Mouse (Mus musculus) thymus, postnatal 25 days (tissue): ENCODE measurements at regions not wholly inside any gene's neighbourhood (a gene's known extent, or its start where the extent isn't known, plus 50 kb on each side); places are given as distances from the start of the nearest gene placed in this dataset.

ENCODE experiments used
- DNase-seq: peaks from one replicate; pipeline ENCODE4 v3.0.0; 2022

GRCm38 (mm10) chr4:52666768-52667480 lies 70.8 kb downstream of the Toporsl start:
- DNase-seq: no peak

GRCm38 (mm10) chr4:52709563-52709962 lies 104.8 kb upstream of the Olfr275 start:
- no peak for DNase-seq

DNA sequence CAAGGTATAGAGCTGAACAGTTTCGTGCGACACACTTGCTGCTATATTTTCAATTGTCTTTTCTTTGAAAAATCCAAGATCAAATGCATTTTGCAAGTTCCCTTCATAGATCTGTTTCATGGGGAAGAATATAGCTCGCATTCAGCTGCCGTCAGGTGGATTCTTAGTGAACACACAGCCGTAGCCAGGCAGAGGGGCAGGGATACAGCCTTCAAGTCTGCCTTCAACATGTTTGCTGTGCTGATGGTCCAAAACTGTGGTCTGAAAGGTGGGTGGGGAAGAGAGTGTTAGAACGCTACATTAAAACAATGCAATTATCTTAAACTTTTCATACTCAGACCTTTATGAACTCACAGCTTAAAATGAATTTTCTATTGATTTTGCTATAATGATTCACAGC lies 88.2 kb upstream of the Olfr275 start:
- no peak for DNase-seq

GRCm38 (mm10) chr4:52726625-52727297 lies 87.6 kb upstream of the Olfr275 start:
- peak; percentile 12 for DNase-seq

DNA sequence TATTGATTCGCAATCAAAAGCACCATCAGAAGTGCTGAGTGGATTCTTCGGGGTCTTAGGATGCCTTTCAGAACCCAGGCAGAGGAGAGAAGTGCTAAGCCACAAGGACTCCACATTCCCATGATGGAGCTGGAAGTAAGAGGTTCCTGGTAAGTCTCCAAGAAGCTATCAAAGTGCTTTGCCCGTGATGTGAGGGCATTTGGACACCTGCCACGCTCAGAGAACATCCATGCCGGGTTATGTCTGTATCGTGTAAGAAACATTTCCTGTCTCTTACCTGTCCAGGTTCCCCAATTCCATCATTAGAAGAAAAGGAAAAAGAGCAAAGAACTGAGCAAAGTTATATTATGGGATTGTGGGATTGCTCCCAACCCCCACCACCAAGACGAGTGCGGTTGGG lies 81.3 kb upstream of the Olfr275 start:
- no peak for DNase-seq

DNA sequence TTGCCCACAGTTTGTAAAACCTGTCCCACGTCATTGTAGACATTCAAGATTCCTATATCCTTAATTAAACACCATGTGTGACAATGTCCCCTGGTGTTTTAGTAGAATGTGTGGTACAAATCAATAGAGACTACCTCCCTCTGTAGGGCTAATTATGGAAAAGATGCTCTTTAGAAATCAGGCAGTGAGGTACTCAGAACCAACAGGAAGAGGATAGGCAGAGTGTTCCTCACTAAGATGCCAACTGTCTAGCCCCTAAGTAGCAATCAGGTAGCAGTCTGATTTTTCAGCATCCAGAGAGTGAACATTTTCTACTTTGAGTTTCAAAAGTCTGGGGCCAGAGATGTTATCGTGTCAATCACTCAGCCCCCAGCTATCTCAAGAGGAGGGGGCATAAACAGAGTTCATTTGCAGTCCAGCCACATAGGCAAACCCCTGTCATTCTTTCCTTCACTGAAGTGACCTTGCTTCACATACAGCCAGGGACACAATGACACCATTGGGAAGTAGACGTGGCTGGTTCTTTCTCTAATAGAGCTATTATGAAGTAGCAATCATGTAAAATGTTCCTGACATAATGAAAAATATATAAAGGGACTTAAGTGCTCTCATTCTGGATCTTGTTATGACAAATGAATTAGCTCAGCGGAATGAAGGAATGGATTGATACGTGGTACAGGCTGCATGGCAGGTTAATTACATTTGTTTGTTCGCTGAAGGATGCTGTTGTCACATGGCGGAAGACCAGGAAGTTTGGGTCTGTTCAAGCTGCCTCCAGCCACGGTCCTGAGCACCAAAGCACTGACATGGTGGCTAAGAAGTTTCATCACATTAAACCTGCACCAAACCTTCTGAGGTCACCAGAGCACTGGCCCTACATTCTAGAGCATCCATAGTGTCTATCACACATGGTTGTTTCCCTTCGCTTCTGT lies 74.6 kb upstream of the Olfr275 start:
- no peak for DNase-seq

DNA sequence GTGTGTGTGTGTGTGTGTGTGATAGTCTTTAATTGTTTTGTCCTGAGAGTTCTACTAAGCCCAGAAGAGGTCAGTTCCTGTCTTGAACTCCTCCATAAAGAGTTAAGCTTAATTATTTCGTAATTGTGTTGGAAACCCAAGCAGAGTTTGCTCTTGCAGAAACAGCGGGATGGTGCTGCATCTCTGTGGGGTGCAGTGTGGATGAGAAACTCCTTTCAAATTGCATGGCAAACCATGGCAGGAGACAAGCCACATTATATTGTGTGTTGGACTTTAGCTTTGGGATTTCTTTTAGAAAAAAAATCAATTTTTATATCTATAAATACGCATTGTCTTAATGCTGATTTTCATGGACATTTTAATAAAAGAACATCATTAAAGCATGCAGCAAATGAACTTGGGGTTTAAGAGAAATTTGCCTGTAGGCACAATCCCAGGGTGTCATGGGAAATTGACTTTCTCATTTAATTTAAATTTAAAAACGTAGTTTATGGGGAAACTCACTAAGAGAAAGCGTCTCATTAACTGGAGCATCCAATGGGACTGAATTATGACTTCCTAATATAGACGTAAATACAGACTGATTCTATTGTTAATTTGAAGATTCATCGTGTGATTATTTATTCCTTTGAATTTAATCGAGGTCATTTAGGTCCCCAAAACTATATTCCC lies 61.4 kb upstream of the Olfr275 start:
- no peak for DNase-seq
